Comparison of ENCODE assay signal across 8 mouse cellular contexts in genomic region chr1:153899731-153900380, GRCm38 (mm10). TPM values are rescaled to one million over a fixed set of nuclear protein-coding genes. Genes with fewer than 3 reads are reported as not detected.
DNase-seq lines count a peak whose midpoint lies in the region; ATAC-seq and TF ChIP-seq lines count a peak whose summit lies in the region.

Gene Glul (plus strand): TSS chr1:153899944.
Gene Teddm2 (minus strand): TSS chr1:153900228.

- no peaks in the 10 kb centered on the region for H3K27me3 ChIP-seq in Patski
- H3K27me3 ChIP-seq in hindbrain, embryonic 14.5 days (ENCODE audit: control insufficient read depth, insufficient read depth, low read length): no peaks in the 10 kb centered on the region

- peak within 1 kb of the TSS; percentile 97 for H3K27ac ChIP-seq in hindbrain, embryonic 14.5 days

- CTCF ChIA-PET in Patski (lab: Charles Lee): no interaction called here

- peak within 1 kb of the TSS; percentile 84 for H3K4me3 ChIP-seq in hindbrain, embryonic 14.5 days (replicated peaks; ENCODE audit: low read length)

- peak within 1 kb of the TSS; percentile 81 for H3K4me2 ChIP-seq in hindbrain, embryonic 14.5 days (replicated peaks)

- H3K9me3 ChIP-seq in hindbrain, embryonic 14.5 days (ENCODE audit: control insufficient read depth, low read length): no peaks in the 10 kb centered on the region

- WGBS in hindbrain, embryonic 14.5 days: under 1% methylated on average over 51 of the region's 51 CpGs

- ATAC-seq in Patski: peak; percentile 96
- ATAC-seq in hindbrain, embryonic 14.5 days (ENCODE audit: low FRiP score): peak; percentile 96

- peaks cover 21% of the 10 kb centered on the region for H3K36me3 ChIP-seq in hindbrain, embryonic 14.5 days (replicated peaks; ENCODE audit: control insufficient read depth, insufficient read depth)

- H3K9ac ChIP-seq in hindbrain, embryonic 14.5 days: peak within 1 kb of the TSS; percentile 86

- peak; percentile 56 for DNase-seq in Patski (ENCODE audit: low read depth, low spot score)
- peak; percentile 97 to 98 for DNase-seq in cerebellum, postnatal 14 days
- DNase-seq in frontal cortex, postnatal 25 days (ENCODE audit: low spot score in 2 of 2): peak; percentile 82 to 90
- DNase-seq in hindbrain, embryonic 14.5 days (ENCODE audit: low spot score): peak; percentile 92
- peak; percentile 94 for DNase-seq in layer of hippocampus, postnatal 36 days
- peak; percentile 99 for DNase-seq in lung, postnatal 36 days
- peak; percentile 99 for DNase-seq in retina, postnatal 1 day
- DNase-seq in urinary bladder, adult 18-20 months (ENCODE audit: low spot score in 2 of 2): peak; percentile 92 to 97

- H3K4me1 ChIP-seq in hindbrain, embryonic 14.5 days (replicated peaks; ENCODE audit: control insufficient read depth, insufficient read depth, low read length): peaks cover 35% of the 10 kb centered on the region

- in situ Hi-C loops in Patski (cut with MboI; ENCODE audit: low pct_unique_long_range_greater_than_20kb): loop anchor here (25.0 kb wide), 1 partner anchor 1112 kb away; no protein-coding TSS in a partner anchor

- no peak for TF ChIP-seq CTCF in Patski (IDR thresholded peaks at IDR 0.05)

- POLR2A ChIA-PET in Patski (lab: Charles Lee): interaction anchor here (0.6 kb wide), 1 partner anchor 22 kb away, joined by 4 read pairs; no protein-coding TSS in a partner anchor

RNA-seq across cellular contexts. Expression of gene Glul, which starts in this region (rescaled TPM):
- 60.5 TPM for polyA plus RNA-seq in Patski (2021)
- polyA plus RNA-seq in hindbrain, embryonic 14.5 days (2014; fragmentation: Nextera tagmentation; extraction: Ambion mirVana): 199 and 206 TPM in 2 replicates
- 1,000 to 10,000 TPM; 1,756 to 1,813 TPM for total RNA-seq in layer of hippocampus, postnatal 36 days (2021)

RNA-seq across cellular contexts. Expression of gene Teddm2, which starts in this region (rescaled TPM):
- 0.18 TPM for polyA plus RNA-seq in Patski (2021)
- polyA plus RNA-seq in hindbrain, embryonic 14.5 days (2014; fragmentation: Nextera tagmentation; extraction: Ambion mirVana): 0.98 and 1.4 TPM in 2 replicates
- 1 to 10 TPM; 2.2 to 2.8 TPM for total RNA-seq in layer of hippocampus, postnatal 36 days (2021)

Comparison
In these comparisons a context has a peak if more than half of its experiments do, and no peak if none do; other contexts are left out.
1. Peak in every context shown above with its lines: DNase-seq, ATAC-seq, H3K4me3 ChIP-seq and H3K27ac ChIP-seq.